Mouse (Mus musculus) left cerebral cortex, postnatal 36 days (tissue): Measurements from ENCODE around the gene Xrcc6. TPM values are rescaled to one million over a fixed set of nuclear protein-coding genes. Genes with fewer than 3 reads are reported as not detected.

Source experiments
- DNase-seq, 2 experiments: peaks; one replicate each; pipeline ENCODE4 v3.0.0; 2021 to 2022; ENCODE audit warnings: low spot score in 2 of 2, mixed read lengths in 1 of 2
- intact Hi-C: fragments of 180-260 bp; cut with DNase I; formaldehyde crosslinking; loops from one replicate; pipeline ENCODE4 v1.15.1; 2025
- total RNA-seq, 2 experiments: library from RNA; stranded (reverse); gene quantifications; 2 replicates each; pipeline ENCODE4 v1.2.3; 2021

The Xrcc6 gene
- total RNA-seq: 10 to 100 TPM; 19.1 to 33.7 TPM

GRCm38 (mm10) chr15:81987646-81988045, at the start of gene Xrcc6:
Gene Xrcc6, plus strand, starts transcription at chr15:81987835.
- intact Hi-C loops: loop anchor here (2.0 kb wide), 1 partner anchor 27 kb away; the partner anchor contains the start of gene Pmm1
- DNase-seq: no peak

- no peak for DNase-seq
- intact Hi-C loops: loop anchor here (2.0 kb wide), 1 partner anchor 21 kb away; no protein-coding TSS in a partner anchor
Measured at GRCm38 (mm10) chr15:81938246-81938645, 49.4 kb upstream of the Xrcc6 start.

GRCm38 (mm10) chr15:81939157-81939715, 48.4 kb upstream of the Xrcc6 start:
- no peak for DNase-seq
- intact Hi-C loops: loop anchor here (2.0 kb wide), 1 partner anchor 20 kb away; no protein-coding TSS in a partner anchor

GRCm38 (mm10) chr15:81939774-81940173, 47.9 kb upstream of the Xrcc6 start:
- DNase-seq: no peak
- intact Hi-C loops: loop anchor here (2.0 kb wide), 1 partner anchor 19 kb away; no protein-coding TSS in a partner anchor

GRCm38 (mm10) chr15:81940219-81940618, 47.4 kb upstream of the Xrcc6 start:
- intact Hi-C loops: no loop called here
- DNase-seq: no peak

GRCm38 (mm10) chr15:81941010-81941409, 46.6 kb upstream of the Xrcc6 start:
- no peak for DNase-seq
- intact Hi-C loops: no loop called here

GRCm38 (mm10) chr15:81943176-81943749, 44.4 kb upstream of the Xrcc6 start:
- intact Hi-C loops: no loop called here

GRCm38 (mm10) chr15:81949076-81949475, 38.6 kb upstream of the Xrcc6 start:
- intact Hi-C loops: no loop called here
- DNase-seq: no peak

More at GRCm38 (mm10) chr15:81943176-81943749, 44.4 kb upstream of the Xrcc6 start:
- DNase-seq: no peak

- intact Hi-C loops: no loop called here
- no peak for DNase-seq
Measured at GRCm38 (mm10) chr15:81949476-81950131, 38.0 kb upstream of the Xrcc6 start.

- intact Hi-C loops: no loop called here
Measured at GRCm38 (mm10) chr15:81950716-81951115, 36.9 kb upstream of the Xrcc6 start.

GRCm38 (mm10) chr15:81951159-81951558, 36.5 kb upstream of the Xrcc6 start:
- intact Hi-C loops: no loop called here
- DNase-seq: no peak

More at GRCm38 (mm10) chr15:81950716-81951115, 36.9 kb upstream of the Xrcc6 start:
- DNase-seq: no peak

GRCm38 (mm10) chr15:81952310-81952709, 35.3 kb upstream of the Xrcc6 start:
- peak in 1 of 2 experiments; percentile 4 for DNase-seq
- intact Hi-C loops: no loop called here

GRCm38 (mm10) chr15:81954151-81954583, 33.5 kb upstream of the Xrcc6 start:
- intact Hi-C loops: no loop called here
- DNase-seq: peak in 1 of 2 experiments; percentile 18

GRCm38 (mm10) chr15:81954716-81955115, 32.9 kb upstream of the Xrcc6 start:
- intact Hi-C loops: no loop called here
- no peak for DNase-seq

GRCm38 (mm10) chr15:81955414-81955813, 32.2 kb upstream of the Xrcc6 start:
- DNase-seq: no peak
- intact Hi-C loops: no loop called here

- peak; percentile 51 to 56 for DNase-seq
- intact Hi-C loops: no loop called here
Measured at GRCm38 (mm10) chr15:81956457-81956856, 31.2 kb upstream of the Xrcc6 start.

- intact Hi-C loops: no loop called here
- peak in 1 of 2 experiments; percentile 38 for DNase-seq
Measured at GRCm38 (mm10) chr15:81957598-81957997, 30.0 kb upstream of the Xrcc6 start.

GRCm38 (mm10) chr15:81958906-81959305, 28.7 kb upstream of the Xrcc6 start:
- DNase-seq: no peak
- intact Hi-C loops: loop anchor here (2.0 kb wide), 1 partner anchor 20 kb away; no protein-coding TSS in a partner anchor

GRCm38 (mm10) chr15:81960171-81961077, 27.2 kb upstream of the Xrcc6 start, which contains the start of gene Pmm1:
Gene Pmm1, minus strand, starts transcription at chr15:81960930.
- intact Hi-C loops: loop anchor here (2.0 kb wide), 1 partner anchor 28 kb away; no protein-coding TSS in a partner anchor
- DNase-seq: peak; percentile 95 to 96
